Mouse (Mus musculus) megakaryocyte-erythroid progenitor cell, adult 5-6 weeks (primary cell): ENCODE results near the gene Cdhr3. TPM values are rescaled to one million over a fixed set of nuclear protein-coding genes. Genes with fewer than 3 reads are reported as not detected.
"Not testable (repeated sequence)": the region's sequence is repeated elsewhere in the genome, so short reads cannot be mapped to it uniquely, and the experiment has no call there.

Experiments used
- ATAC-seq: replicated peaks from 2 replicates; pipeline ENCODE4 v1.8.0; 2016; ENCODE audit warnings: mild to moderate bottlenecking, inconsistent platforms; ENCODE audit not compliant: severe bottlenecking, poor library complexity, low FRiP score, low TSS enrichment
- total RNA-seq, 2 experiments: library from RNA; stranded (forward) in 1 of 2; stranded (reverse) in 1 of 2; fragments of 200-1000, 215-1000 nt in 1 of 2; fragments of >200 nt in 1 of 2; fragmentation: Nextera tagmentation in 1 of 2; gene quantifications; 2 replicates each; pipeline ENCODE4 v1.2.3; 2014 to 2017

Cdhr3 gene
- total RNA-seq, 2 experiments from 2014 or later = not detected

GRCm38 (mm10) chr12:33014050-33014796 lies 78.5 kb downstream of the Cdhr3 start:
- no peak for ATAC-seq

- ATAC-seq = peak; percentile 90
These were observed 82.6 kb downstream of the Cdhr3 start for GRCm38 (mm10) chr12:33010026-33010425.

GRCm38 (mm10) chr12:33009206-33009966 lies 83.3 kb downstream of the Cdhr3 start:
- ATAC-seq = no peak

- ATAC-seq = peak; percentile 40
These were observed 84.2 kb downstream of the Cdhr3 start for GRCm38 (mm10) chr12:33008305-33009110.

DNA sequence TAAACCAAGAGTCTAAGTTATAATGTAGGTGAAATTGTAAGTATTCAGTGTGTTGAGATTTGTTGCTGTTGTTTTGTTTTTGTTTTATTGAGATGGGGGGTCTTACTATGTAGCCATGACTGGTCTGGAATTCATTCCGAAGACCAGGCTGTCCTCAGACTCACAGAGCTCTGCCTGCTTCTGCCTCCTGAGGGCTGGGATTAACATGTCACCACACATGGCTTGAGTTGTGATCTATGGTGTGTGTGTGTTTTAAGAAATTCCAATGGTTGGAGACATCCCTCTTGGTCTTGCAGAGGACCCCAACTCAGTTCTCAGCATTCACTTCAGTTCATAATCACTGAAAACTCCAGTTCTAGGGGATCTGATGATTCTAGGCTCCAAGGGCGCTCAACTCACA lies 85.5 kb downstream of the Cdhr3 start:
- ATAC-seq = no peak

GRCm38 (mm10) chr12:33005858-33006257 lies 86.8 kb downstream of the Cdhr3 start:
- no peak for ATAC-seq

- no peak for ATAC-seq
These were observed 89.2 kb downstream of the Cdhr3 start for GRCm38 (mm10) chr12:33003339-33003965.

DNA sequence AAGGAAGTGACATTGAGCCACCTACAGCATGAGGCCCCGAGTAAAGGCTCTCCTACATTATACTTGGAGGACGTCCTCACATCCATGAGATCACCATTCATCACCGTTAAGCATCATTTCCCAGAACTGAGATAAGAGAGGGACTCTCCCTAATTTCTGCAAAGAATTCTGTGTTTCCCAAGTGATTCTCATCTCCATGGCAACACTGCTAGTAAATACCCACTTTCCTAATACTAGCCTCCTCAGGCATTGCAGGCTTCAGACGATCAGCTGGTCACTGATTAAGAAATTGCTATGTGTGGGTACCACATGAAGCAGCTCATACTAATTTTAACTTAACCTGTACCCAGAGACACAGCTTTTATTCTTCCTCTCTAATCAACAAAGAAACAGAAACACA lies 92.3 kb downstream of the Cdhr3 start:
- no peak for ATAC-seq

DNA sequence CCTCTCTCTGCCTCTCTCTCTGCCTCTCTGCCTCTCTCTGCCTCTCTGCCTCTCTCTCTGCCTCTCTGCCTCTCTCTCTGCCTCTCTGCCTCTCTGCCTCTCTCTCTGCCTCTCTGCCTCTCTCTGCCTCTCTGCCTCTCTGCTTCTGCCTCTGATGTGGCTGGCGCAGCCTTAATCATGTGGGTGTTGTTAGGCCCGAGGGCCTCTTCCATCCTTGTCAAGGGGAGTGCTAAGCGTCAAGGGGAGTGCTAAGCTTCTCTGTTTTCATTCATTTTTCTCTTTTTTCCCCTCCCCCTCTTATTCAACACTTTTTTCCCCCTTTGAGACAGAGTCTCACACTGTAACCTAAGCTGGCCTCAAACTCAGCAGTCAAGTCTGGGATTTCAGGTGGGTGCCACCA lies 92.9 kb downstream of the Cdhr3 start:
- ATAC-seq = not testable (repeated sequence)

GRCm38 (mm10) chr12:32998766-32999165 lies 93.9 kb downstream of the Cdhr3 start:
- ATAC-seq = no peak

DNA sequence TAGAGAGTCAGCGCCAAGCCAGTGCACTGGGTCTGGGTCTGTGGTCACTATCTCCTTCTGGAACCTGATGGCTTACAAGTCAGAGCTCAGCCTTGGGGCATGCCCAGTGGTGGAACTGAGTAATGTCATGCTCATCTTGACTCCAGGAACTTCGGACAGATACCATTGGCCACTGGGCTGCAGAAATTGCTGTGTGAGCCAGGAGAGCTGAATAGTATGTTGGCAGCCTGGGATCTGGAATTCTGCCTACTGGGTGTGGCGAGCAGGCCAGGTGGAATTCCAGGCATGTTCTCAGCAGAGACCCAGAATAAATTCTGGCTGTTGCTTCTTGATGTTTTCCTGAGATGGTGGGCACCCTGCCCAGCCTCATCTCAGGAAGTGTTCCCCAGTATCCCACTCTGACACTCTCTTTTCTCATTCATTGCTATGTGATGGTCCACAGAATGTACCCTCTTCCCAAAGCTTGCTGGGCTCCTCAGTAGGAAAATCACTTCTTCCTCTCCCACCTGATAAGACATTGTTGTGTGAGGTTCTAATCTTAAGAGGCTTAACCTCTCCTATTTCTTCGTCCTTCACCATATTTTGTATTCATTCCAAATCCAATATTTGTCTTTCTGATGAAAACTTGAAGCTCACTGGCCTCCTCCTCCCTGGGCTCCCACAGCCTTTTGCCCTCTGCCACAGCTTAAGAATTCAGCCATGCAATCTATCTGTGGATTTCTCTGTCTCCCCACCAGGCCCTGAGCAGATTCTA lies 97.4 kb downstream of the Cdhr3 start:
- no peak for ATAC-seq

DNA sequence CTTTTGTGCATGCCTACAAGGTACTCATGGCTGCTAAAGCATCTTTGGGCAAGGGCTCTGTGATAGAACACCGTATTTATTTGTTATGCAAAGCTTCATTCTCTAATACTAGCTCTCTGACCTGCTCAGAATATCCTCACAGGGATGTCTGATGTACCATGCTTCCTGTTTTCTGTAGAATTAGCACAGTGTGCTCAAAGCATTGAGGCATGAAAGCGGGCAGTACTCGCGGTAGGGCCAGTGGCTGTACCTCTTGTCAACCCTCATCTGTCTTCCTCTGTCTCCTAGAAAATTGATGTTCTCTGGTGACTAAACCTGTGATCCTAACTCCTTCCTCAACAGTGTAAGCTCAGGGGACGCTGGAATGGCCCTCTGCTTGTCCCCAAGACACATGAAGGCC lies 98.6 kb downstream of the Cdhr3 start:
- no peak for ATAC-seq

DNA sequence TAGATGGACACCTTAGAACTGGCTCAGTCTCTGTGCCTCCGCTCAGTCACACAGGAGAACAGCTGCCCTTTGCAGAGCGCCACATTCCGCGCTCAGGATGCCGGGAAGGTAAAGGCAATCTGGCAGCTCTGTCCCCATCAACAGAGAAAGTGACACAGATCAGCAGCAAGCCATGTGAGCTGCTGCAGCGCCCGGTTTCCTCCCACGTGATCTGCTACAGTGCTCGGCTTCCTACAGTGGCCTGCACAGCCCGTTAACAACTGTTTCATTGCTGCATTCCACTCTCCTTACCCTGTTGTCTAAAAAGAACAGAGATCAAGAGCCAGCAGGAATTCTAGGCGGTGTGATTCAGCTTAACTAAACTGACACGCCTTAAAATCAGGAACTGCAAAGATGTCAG lies 102.9 kb downstream of the Cdhr3 start:
- no peak for ATAC-seq

DNA sequence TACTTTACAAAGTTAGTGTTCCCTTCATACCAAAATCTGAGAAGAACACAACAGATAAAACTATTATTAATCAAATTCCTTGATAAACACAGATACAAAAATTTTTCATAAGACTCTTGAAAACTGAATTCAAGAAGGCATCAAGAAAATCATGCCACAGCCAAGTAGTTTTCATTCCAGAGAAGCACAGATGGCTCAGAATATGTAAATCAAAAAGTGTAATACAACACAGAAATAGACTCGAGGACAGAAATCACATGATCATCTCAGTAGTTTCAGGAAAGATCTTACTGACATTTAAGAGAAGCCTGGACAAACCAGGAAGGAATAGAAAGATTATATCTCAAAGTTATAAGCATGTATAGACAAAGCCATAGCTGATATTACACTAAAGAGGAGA lies 106.4 kb downstream of the Cdhr3 start:
- no peak for ATAC-seq

Other genes with a start within 250 kb of the Cdhr3 start
- gene Sypl, start 139.0 kb downstream of the Cdhr3 start, total RNA-seq (2014; fragmentation: Nextera tagmentation) = 34.3 and 36.1 TPM in 2 replicates
- gene Sypl, start 139.0 kb downstream of the Cdhr3 start, total RNA-seq (2017) = 33.3 and 53.2 TPM in 2 replicates
- gene Atxn7l1, start 54.8 kb upstream of the Cdhr3 start, total RNA-seq (2014; fragmentation: Nextera tagmentation) = 116 and 120 TPM in 2 replicates
- 29.5 and 49.3 TPM in 2 replicates for gene Atxn7l1, start 54.8 kb upstream of the Cdhr3 start, total RNA-seq (2017)